Mouse (Mus musculus): ENCODE measurements around the gene Dicer1.
"Not testable (repeated sequence)": the region's sequence is repeated elsewhere in the genome, so short reads cannot be mapped to it uniquely, and the experiment has no call there.

The Dicer1 gene

DNA sequence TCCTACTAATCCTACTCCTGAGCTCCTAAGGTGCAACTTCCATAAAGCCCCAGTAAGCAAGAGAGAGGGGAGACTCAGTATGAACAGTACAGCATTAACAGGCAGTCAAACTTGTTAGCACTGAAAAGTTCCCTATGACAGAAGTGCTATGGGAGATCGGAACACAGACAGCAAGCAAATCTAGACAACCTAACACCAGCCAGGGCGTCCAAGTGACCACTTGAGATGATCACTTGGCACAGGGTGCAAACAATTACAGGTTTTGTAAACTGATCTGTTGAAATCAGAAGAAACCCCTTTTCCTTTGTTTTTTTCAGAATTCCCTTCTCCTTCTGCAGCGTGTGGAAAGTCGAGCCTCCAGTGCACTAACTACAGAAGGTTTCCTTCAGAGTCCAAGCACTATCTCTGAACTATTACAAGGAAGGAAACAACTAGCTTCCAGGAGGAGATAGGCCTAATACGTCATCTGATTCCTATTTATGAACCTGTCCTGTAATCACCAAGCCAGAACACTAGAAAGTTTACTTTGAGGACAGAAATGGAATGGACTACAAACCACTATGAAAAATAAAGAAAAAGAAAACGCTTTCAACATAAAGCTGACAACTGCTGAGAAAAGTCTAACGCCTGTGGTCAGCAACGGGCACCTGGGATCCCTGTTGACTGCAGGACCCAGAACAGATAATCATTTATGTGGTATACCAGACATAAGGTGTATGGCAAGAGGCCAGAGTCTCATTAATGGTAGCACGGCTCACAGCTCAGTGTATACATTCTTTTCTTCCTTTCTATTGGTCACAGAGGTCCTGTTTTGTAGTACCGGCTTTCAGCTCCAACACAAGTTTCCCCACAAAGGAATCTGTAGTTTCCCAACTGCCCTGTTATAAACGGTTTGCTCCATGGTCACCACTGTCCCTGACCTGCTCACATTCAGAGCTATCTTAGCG lies 10.6 kb downstream of the Dicer1 start:
- DNase-seq (ENCODE audit: low read depth): no peak

- DNase-seq (ENCODE audit: low read depth): no peak
Observed at GRCm38 (mm10) chr12:104738931-104739330, 12.8 kb downstream of the Dicer1 start.

DNA sequence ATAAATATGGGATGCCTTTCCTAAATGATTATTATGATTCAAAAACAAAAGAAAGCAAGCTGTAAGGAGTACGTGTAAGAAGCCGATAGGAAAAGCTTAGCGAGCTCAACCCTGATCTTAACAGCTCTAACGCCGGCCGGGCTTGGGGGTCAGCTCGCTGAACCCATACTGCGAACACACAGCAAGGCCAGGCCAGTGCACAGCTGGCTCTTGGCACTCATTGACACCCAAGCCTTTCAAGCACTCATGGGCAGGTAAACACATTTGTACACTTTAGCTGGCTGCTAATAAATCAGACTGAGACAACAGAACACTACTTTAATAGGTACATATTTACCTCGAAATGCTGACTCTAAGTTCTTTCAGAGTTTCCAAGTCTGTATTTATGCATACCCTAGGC lies 13.3 kb downstream of the Dicer1 start:
- no peak for DNase-seq (ENCODE audit: low read depth)

DNA sequence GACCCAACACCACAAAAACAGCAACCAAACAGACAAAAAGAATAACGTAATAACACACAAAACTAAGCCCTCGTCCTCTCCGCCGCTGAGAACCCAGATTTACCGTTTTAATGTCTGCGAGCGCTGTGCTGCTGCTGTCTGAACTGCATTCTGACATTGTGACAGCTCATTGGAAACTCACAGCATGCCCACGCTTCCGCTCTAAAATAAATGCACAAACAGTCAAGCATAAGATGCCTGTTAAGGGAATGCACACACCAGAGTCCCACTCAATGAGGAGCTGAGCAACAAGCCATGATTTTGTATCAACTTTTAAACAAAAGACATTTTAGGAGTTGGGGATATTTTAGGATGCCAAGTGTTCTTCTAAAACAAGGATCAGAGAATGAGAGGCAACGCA lies 14.1 kb downstream of the Dicer1 start:
- no peak for DNase-seq (ENCODE audit: low read depth)

DNA sequence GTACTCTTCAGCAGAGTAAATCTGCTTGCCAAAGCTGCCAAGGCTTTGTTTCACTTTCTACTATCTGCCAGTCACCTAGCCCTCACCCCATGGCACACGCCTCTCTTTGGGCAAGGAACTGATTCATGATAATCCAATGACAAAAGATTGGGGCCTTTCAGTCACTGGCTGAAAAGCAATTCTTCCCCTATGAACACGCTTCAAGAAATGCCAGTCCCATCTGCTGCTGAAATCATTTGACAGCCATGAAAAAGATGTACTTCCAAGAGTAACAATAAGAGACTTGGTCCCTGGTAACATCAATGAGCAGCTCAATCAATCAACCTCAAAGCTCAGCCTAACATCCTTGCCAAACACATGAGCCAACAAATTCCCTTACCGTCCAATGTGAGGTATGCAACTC lies 15.8 kb downstream of the Dicer1 start:
- no peak for DNase-seq (ENCODE audit: low read depth)

DNA sequence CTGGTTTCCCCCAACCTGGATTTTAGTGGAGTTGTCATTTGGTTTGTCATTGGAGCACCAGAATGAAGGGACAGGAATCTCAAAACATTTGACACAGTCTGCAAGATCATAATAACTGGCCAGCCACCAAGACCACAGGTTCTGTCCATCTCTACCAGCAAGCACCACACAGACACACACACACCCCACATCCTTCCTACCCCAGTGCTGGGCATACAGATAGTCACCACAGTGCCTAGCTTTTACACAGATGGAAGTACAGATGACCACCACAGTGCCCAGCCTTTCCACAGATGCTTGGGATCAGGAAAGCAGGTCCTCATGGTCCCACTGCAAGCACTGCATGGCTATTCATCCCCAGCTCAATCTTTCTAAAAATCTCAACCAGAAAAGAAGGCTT lies 18.6 kb downstream of the Dicer1 start:
- no peak for DNase-seq (ENCODE audit: low read depth)

- DNase-seq (ENCODE audit: low read depth): no peak
Observed at GRCm38 (mm10) chr12:104731782-104732181, 20.0 kb downstream of the Dicer1 start.

- DNase-seq (ENCODE audit: low read depth): not testable (repeated sequence)
Observed at GRCm38 (mm10) chr12:104726436-104726835, 25.3 kb downstream of the Dicer1 start.

GRCm38 (mm10) chr12:104722056-104722455 lies 29.7 kb downstream of the Dicer1 start:
- no peak for DNase-seq (ENCODE audit: low read depth)

DNA sequence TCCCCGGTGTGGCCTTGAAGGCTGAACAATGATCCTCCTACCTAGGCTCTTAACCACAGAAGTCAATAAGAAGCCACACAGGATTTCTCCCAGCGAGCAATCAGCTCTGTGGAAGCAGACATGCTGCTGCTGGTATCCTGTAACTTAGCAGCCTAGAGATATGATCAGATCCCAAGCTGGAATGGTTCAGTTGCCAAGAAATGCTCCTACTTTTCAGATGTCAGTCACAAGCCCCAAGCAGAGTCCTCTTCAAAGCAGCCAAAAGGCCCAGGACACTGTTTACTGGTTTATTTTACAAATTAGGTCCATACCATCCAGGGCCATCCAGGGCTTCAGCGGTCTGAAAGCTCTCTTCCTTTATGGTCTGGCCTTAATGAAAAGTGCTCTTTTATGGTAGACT lies 30.7 kb downstream of the Dicer1 start:
- no peak for DNase-seq (ENCODE audit: low read depth)

GRCm38 (mm10) chr12:104718956-104719355 lies 32.8 kb downstream of the Dicer1 start:
- DNase-seq (ENCODE audit: low read depth): no peak

DNA sequence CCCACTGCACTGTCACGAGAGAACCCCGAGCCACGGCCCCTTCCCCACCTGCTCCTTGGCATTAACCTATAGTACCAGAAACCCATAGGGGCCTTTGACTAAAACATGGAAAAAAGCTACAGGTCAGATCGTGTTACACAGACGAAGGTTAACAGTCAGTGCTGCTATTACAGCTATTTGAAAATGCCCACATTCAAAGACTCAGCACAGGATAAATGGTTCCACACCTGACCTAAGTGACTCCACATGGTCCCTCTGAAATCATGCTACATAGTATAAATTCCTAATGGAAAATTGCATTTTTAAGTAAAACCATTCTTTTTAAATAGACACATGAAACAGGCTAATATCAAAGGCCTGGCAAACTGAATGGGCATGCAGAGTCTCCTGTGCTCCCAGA lies 35.3 kb downstream of the Dicer1 start:
- no peak for DNase-seq (ENCODE audit: low read depth)

DNA sequence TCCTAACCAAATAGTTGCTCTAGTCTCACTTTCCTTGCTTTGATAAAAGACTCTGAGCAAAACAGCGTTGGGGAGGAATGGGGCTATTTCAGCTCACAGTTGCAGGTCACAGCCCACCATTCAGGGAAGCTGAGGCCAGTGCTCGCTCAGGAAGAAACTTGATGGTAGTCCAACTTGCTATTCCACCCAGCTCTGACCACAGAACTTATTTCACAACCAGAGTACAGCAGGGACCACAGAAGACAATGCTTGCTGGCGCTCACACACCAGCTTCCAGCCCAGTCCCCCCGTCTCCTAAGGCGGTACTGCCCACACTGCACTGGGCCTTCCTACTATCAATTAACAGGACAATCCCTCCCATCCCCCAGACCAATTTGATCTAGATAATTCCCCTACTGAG lies 36.3 kb downstream of the Dicer1 start:
- DNase-seq (ENCODE audit: low read depth): no peak

- DNase-seq (ENCODE audit: low read depth): peak; percentile 63
Observed at GRCm38 (mm10) chr12:104700266-104700665, 51.5 kb downstream of the Dicer1 start.

DNA sequence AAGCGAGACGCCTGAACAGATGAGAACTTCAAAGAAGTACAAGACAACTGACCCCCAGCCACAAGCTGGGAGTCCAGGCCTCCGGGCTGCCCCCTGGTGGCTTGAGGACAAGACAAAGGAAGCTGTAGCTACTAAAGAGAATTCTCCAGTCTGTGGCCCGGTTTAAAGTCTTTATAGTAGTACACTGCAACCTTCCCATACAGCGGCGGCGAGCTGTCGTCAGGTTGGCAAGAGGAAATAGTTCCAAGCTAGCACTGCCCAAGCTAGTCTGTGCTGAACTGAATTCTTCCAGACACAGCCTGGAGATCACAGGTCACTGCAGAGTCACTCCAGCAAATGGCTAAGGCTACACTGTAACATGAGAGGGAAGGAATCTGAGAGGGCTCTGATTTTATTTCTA lies 52.0 kb downstream of the Dicer1 start:
- no peak for DNase-seq (ENCODE audit: low read depth)

- DNase-seq (ENCODE audit: low read depth): no peak
Observed at GRCm38 (mm10) chr12:104695514-104695913, 56.2 kb downstream of the Dicer1 start.

- no peak for DNase-seq (ENCODE audit: low read depth)
Observed at GRCm38 (mm10) chr12:104692864-104693263, 58.9 kb downstream of the Dicer1 start.

DNA sequence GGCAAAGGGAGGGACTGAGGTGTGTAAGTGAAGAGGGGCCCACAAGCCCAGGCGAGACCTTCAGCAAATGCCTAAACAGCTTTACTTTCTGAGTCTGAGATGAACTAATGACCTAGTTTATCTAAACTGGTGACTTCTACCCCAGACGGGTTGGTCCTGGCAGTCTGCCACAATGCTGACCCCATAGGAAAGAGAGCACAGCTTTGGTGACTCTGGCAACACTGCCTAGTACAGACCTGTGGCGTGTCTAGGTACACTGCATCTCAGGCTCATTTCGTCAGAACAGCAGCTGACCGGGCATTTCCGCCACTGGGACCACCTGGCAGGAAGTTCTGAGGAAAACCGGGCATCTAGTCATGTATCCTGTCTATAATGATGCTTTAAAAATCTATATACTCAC lies 61.3 kb downstream of the Dicer1 start:
- DNase-seq (ENCODE audit: low read depth): no peak

DNA sequence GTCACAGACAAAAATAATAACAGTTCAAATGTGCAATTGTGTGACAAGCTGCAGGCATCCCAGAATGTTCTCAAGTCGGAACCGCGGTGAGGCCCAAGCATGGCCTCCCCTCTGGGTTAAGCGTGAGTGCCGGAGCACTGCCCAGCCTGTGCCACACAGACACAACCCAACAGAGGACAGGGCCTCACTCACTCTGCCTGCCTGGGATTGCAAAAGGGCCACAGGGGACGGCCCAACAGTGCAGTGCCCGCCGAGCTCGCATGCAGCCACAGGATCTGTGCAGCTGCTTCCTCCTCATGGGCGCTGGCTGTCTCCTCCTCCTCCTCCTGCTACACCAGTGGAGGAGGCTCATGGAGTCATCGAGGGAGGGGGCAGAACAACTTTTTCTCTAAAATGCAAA lies 62.9 kb downstream of the Dicer1 start:
- DNase-seq (ENCODE audit: low read depth): no peak

GRCm38 (mm10) chr12:104684411-104684931 lies 67.3 kb downstream of the Dicer1 start:
- no peak for DNase-seq (ENCODE audit: low read depth)

DNA sequence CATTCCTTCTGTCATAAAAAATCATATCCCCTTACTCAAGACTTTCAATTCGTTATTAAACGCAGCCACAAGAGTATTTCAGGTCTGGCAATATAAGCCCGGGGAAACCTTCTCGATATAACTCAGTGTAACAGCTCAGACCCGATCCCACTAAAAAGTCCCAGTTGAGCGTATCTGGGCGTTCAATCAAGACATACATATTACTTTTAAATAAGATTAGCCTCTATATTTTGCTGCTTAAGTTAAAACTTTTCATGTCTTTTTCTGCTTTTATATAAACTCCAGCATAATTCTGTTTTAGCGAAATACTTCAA lies 72.0 kb downstream of the Dicer1 start:
- no peak for DNase-seq (ENCODE audit: low read depth)

DNA sequence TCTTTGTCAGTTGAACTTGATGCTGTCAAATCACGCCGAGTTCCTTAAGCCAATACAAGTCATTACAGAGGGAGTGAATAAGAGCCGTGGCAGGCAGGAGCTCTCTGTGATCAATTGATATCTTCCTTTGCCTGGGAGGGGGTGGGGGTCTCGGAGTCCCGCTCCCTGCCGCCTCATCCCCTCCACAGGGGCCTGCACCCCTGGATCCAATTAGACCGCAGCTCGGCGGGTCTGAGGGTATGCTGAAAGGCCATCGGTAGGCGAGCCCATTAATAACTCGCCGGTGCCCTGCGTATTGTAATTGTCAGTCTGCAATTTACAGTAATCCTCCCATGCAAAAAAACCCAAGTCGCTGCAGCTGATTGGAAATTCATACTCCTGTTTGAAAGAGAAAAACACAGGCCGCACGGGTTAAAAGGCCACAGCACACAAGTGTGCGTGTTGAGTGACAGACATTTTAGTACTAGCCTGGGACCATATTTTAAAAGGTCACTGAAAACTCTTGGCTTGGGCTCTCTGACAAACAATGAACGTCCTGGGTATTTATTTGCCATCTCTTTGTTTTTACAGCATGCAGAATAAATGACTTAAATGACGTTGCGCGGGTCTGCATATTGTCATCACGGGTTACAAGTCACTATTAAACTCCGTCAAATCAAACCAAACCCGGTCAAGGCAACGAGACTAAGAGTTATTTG lies 72.5 kb downstream of the Dicer1 start:
- DNase-seq (ENCODE audit: low read depth): no peak

DNA sequence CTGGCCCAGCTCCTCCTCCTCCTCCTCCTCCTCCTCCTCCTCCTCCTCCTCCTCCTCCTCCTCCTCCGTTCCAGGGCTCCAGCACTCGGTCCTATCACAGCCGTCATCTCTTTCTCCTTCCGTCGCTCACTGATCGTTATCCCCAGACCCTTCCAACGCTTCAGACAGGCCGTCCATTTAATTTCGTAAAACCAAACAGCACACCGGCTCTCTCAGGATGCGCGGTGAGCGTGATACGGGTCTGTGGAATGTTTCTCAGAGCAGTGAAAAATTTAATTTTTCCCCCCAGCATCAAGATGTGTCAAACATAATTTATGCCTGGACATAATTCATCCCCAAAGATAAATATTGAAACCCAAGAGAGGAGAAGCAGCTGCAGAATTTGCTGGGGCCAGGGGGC lies 73.3 kb downstream of the Dicer1 start:
- no peak for DNase-seq (ENCODE audit: low read depth)

Measured in fibroblast of lung, adult 2 months (primary cell).